Mouse (Mus musculus): Measurements from ENCODE around the gene Nxn.

DNA sequence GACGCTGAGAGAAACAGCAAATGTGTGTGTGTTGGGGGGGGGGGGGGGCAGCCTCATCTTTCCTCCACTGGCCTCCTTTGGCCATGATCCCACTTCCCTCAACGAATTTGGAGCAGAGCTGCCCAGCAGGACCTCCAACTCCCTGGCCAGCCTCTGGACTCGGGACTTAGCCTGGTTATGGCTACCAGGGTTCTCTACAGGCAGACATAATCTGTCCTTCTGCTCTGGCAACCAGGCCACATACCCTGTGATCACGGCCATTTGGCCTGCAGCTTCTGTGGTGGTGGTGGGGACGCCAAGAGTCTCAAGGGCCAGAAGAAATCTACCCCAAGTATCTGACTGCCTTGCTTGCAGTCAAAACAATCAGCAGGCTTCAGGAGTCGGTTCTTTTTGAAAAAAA, 26.4 kb downstream of the Nxn start:
- TF ChIP-seq POLR2A (IDR thresholded peaks at IDR 0.05; ENCODE audit: control insufficient read depth, extremely low read depth, insufficient read depth, low read length, poor library complexity) (no peak), CTCF (IDR thresholded peaks at IDR 0.05; ENCODE audit: borderline replicate concordance, control insufficient read depth, extremely low read depth, insufficient read depth, low read length, poor library complexity) (no peak)

All from thymus, adult 2 months (tissue).